Mouse (Mus musculus): ENCODE data around the gene Kansl3. TPM values are rescaled to one million over a fixed set of nuclear protein-coding genes. Genes with fewer than 3 reads are reported as not detected.

Kansl3 gene
- polyA plus RNA-seq, 1 experiment from 2014 or later = 16.2 TPM

DNA sequence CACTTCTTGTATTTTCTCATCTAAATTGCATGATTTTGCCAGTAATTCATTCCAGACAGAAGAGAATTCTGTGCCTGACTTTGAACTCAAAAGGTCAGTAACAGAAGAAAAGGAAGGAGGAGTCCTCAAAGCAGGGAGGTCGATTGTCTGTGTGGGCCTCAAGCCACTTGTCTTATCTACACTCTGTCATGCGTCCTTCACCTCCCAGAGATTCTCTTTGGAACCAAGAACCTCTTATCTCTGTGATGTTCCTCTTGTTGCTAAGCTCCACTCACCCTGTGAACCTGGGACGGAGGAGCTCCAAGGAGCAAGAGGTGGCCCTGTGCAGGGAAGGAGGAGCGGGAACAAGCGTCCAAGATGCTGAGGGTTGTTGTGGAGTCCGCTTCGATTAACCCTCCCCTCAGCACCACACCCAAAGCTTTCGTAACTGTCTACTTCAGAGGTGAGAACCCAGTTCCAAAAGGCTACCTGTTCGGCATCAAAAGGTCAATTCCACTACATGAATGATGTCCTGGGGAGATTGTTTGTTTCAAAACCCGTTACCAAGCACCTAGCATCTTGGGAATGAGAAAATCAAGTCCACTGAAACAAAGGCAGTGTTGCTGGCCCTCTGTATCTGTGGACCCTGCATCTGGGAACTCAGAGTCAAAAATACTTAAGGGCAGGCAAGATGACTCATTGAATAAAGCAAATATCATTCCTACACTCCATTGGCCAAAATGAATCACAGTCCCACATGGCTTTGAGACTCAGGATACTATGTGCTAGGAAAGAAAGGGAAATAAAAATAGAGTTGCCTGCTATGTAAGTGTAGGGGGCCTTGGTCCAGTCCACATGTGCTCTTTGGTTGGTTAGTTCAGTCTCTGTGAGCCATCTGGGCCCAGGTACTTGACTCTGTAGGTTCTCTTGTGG, 3.2 kb upstream of the Kansl3 start, which contains the start of gene Fer1l5:
TSS of gene Fer1l5 (plus strand) at position 358 of the 912 bp plus-strand sequence.
- peaks cover 2% of the 10 kb centered on the region; the same call in 1 of the 2 replicates for H3K4me1 ChIP-seq (replicated peaks; ENCODE audit: control insufficient read depth, insufficient read depth)
- H3K27ac ChIP-seq (replicated peaks) = no peak within 1 kb of the TSS
- ATAC-seq (ENCODE audit: low FRiP score, low TSS enrichment) = no peak
- DNase-seq (ENCODE audit: low spot score) = no peak
- 81% methylated on average over 10 of the region's 10 CpGs for WGBS
- no peaks in the 10 kb centered on the region for H3K36me3 ChIP-seq (ENCODE audit: control insufficient read depth, insufficient read depth, low read length)
- no peaks in the 10 kb centered on the region for H3K9me3 ChIP-seq (ENCODE audit: control insufficient read depth, low read length)
- no peaks in the 10 kb centered on the region for H3K27me3 ChIP-seq (ENCODE audit: control insufficient read depth, insufficient read depth, low read length)
- TF ChIP-seq CTCF (IDR thresholded peaks at IDR 0.05; ENCODE audit: low read depth) (no peak), EP300 (optimal IDR thresholded peaks at IDR 0.05) (no peak)
- H3K4me3 ChIP-seq (ENCODE audit: low read depth, low read length) = no peak within 1 kb of the TSS
- no peak within 1 kb of the TSS for H3K9ac ChIP-seq (ENCODE audit: low read length)
- H3K4me2 ChIP-seq (replicated peaks; ENCODE audit: low read depth) = no peak within 1 kb of the TSS

DNA sequence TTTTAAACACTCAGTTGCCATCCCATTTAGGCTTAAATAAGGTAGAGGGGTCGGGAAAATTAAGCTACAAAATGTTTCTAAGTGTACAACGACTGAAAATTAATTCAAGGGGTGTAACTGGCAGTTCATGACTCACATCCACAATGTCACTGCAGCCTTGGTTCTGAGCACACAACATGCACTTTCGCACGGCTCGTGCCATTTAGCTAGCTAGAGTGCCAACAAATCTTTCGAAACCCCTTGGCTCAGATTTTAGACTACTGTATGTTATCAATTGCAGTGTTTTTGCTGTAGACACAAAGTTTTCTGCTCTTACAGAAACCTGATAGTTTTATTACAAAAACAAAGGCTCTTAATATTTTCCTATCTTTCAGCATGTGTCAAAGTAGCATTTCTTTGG, 1.9 kb upstream of the Kansl3 start:
- Histone ChIP-seq H3K4me2 (replicated peaks; ENCODE audit: low read depth) (no peak overlapping the region), H3K9ac (ENCODE audit: low read length) (no peak overlapping the region), H3K4me1 (replicated peaks; ENCODE audit: control insufficient read depth, insufficient read depth) (peaks cover 2% of the 10 kb centered on the region; the same call in 1 of the 2 replicates), H3K27me3 (ENCODE audit: control insufficient read depth, insufficient read depth, low read length) (no peaks in the 10 kb centered on the region), H3K9me3 (ENCODE audit: control insufficient read depth, low read length) (no peaks in the 10 kb centered on the region), H3K27ac (replicated peaks) (no peak overlapping the region), H3K36me3 (ENCODE audit: control insufficient read depth, insufficient read depth, low read length) (no peaks in the 10 kb centered on the region), H3K4me3 (ENCODE audit: low read depth, low read length) (no peak overlapping the region)
- ATAC-seq (ENCODE audit: low FRiP score, low TSS enrichment) = no peak
- 66% methylated on average over 6 of the region's 6 CpGs for WGBS
- DNase-seq (ENCODE audit: low spot score) = no peak
- TF ChIP-seq EP300 (optimal IDR thresholded peaks at IDR 0.05) = no peak
- TF ChIP-seq CTCF (IDR thresholded peaks at IDR 0.05; ENCODE audit: low read depth) = no peak

DNA sequence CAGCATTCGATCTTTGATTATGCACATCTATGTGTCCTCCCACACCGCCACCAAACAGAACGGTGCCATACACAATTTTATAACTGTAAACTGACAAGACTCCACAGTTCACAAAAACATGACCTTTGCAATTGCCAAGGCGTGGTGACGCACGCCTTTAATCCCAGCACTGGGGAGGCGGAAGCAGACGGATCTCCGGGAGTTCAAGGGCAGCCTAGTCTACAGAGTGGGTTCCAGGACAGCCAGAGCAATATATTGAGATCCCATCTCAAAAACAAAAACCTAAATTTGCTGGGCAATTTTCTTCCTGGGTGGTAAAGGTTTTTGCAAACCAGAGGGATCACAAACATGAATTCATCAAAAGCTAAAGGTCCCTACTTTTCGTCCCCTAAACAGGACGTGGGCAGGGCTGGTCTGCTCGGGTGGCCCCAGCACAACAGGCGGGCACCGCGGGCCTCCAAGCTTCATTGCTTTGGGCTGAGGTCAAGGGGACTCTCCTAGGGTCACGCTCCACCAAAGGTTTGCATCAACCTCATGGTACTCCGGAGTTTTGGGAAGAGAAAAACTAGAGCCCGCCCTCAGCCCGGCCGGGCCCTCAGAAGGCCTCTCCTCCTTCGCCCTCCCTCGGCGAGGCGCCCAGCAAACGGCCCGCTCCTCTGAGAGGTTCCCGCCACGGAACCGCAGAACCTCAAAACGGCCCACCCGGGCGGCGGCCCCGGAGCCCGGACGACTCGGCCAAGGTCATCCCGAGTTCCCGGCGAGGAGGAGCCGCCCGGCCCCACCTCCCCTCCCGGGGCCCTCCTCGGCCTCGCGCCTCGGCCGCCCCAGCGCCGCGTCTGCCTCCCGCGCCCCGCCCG, 641 bp downstream of the Kansl3 start:
- Histone ChIP-seq H3K4me3 (ENCODE audit: low read depth, low read length) (peak overlapping the region; percentile 90), H3K36me3 (ENCODE audit: control insufficient read depth, insufficient read depth, low read length) (no peaks in the 10 kb centered on the region), H3K27me3 (ENCODE audit: control insufficient read depth, insufficient read depth, low read length) (no peaks in the 10 kb centered on the region), H3K4me2 (replicated peaks; ENCODE audit: low read depth) (peak overlapping the region; percentile 77), H3K27ac (replicated peaks) (peak overlapping the region; percentile 91), H3K9me3 (ENCODE audit: control insufficient read depth, low read length) (no peaks in the 10 kb centered on the region), H3K9ac (ENCODE audit: low read length) (peak overlapping the region; percentile 94), H3K4me1 (replicated peaks; ENCODE audit: control insufficient read depth, insufficient read depth) (peaks cover 2% of the 10 kb centered on the region; the same call in 1 of the 2 replicates)
- ATAC-seq (ENCODE audit: low FRiP score, low TSS enrichment) (peak; percentile 88), DNase-seq (ENCODE audit: low spot score) (peak; percentile 42)
- TF ChIP-seq EP300 (optimal IDR thresholded peaks at IDR 0.05) = no peak
- TF ChIP-seq CTCF (IDR thresholded peaks at IDR 0.05; ENCODE audit: low read depth) = no peak
- 5% methylated on average over 42 of the region's 55 CpGs for WGBS

DNA sequence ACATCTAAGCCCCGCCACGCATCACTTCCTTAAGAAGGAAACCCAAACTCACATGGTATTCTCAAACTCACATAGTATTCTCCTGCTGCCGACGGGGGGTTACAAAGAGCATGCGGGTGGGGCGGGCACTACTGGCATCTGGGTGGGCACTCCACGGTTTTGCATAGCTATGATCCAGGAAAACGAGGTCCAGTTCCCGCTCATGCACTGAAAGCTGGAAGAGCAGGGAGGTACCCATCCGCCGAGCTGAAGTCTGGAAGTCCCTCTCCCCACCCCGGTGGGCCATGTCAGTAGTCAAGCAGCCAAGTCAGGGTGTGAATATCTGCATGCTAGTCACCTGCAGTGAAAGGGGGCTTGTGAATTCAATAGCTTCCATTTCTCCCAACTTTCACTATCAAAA, 1.3 kb downstream of the Kansl3 start:
- no peaks in the 10 kb centered on the region for H3K9me3 ChIP-seq (ENCODE audit: control insufficient read depth, low read length)
- 37% methylated on average over 12 of the region's 12 CpGs for WGBS
- TF ChIP-seq EP300 (optimal IDR thresholded peaks at IDR 0.05) = no peak
- TF ChIP-seq CTCF (IDR thresholded peaks at IDR 0.05; ENCODE audit: low read depth) = no peak
- H3K36me3 ChIP-seq (ENCODE audit: control insufficient read depth, insufficient read depth, low read length) = no peaks in the 10 kb centered on the region
- H3K4me1 ChIP-seq (replicated peaks; ENCODE audit: control insufficient read depth, insufficient read depth) = peaks cover 2% of the 10 kb centered on the region; the same call in 1 of the 2 replicates
- ATAC-seq (ENCODE audit: low FRiP score, low TSS enrichment) = no peak
- H3K4me2 ChIP-seq (replicated peaks; ENCODE audit: low read depth) = peak overlapping the region; percentile 77
- H3K4me3 ChIP-seq (ENCODE audit: low read depth, low read length) = peak overlapping the region; percentile 90
- no peaks in the 10 kb centered on the region for H3K27me3 ChIP-seq (ENCODE audit: control insufficient read depth, insufficient read depth, low read length)
- no peak overlapping the region for H3K27ac ChIP-seq (replicated peaks)
- H3K9ac ChIP-seq (ENCODE audit: low read length) = 0 out of 2 replicates have a peak overlapping the region, but pooled peaks have one; percentile 13
- DNase-seq (ENCODE audit: low spot score) = no peak

DNA sequence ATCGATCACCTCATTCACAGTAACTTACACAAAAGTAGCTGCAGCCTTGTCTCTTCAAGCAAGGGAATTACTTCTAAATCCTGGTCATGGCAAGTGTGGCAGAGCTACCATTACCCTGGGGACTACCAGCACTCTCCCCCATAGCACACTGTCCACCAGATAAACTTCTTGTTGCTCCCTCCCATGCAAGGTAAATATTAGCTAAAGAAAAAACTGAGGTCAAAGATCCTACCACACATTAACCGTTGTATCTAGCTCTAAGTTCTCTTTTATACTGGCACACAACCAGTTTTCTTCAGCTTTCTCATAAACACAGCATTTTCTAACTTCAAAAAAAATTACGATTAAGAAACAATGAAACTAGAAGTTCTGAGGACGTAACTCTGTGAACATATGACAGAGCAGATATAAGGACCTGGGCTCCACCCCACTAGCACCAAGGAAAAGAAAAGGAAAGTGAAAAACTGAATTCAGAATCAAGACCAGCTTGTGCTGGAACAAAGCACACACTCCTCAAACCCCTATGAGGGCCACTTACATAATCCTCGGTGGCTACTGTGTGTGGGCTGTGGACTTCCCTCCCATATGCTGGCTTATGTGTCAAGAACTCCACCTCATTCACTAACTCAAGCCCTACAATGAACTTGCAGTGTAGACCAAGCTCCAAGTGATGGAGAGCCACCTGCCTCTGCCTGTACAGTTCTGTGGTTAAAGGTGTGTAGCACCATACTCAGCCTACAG, 11.9 kb downstream of the Kansl3 start:
- Histone ChIP-seq H3K27me3 (ENCODE audit: control insufficient read depth, insufficient read depth, low read length) (no peaks in the 10 kb centered on the region), H3K36me3 (ENCODE audit: control insufficient read depth, insufficient read depth, low read length) (peaks cover 31% of the 10 kb centered on the region), H3K4me1 (replicated peaks; ENCODE audit: control insufficient read depth, insufficient read depth) (no peaks in the 10 kb centered on the region), H3K4me3 (ENCODE audit: low read depth, low read length) (no peak overlapping the region), H3K27ac (replicated peaks) (no peak overlapping the region), H3K9me3 (ENCODE audit: control insufficient read depth, low read length) (no peaks in the 10 kb centered on the region), H3K9ac (ENCODE audit: low read length) (no peak overlapping the region), H3K4me2 (replicated peaks; ENCODE audit: low read depth) (no peak overlapping the region)
- TF ChIP-seq CTCF (IDR thresholded peaks at IDR 0.05; ENCODE audit: low read depth) = no peak
- no peak for TF ChIP-seq EP300 (optimal IDR thresholded peaks at IDR 0.05)
- ATAC-seq (ENCODE audit: low FRiP score, low TSS enrichment) = no peak
- no peak for DNase-seq (ENCODE audit: low spot score)
- WGBS = 69% methylated on average over 5 of the region's 5 CpGs

Data from stomach, postnatal 0 days (tissue).